Mouse (Mus musculus) activated CD4-positive, CD25-positive, alpha-beta regulatory T cell, adult 4 months (primary cell): ENCODE results near the gene Dus1l. TPM values are rescaled to one million over a fixed set of nuclear protein-coding genes. Genes with fewer than 3 reads are reported as not detected.
"Not testable (repeated sequence)": the region's sequence is repeated elsewhere in the genome, so short reads cannot be mapped to it uniquely, and the experiment has no call there.

Source experiments
- ATAC-seq: one replicate; pipeline ENCODE4 v1.8.0; 2017
- polyA plus RNA-seq, 2 experiments: library from polyadenylated mRNA; unstranded; fragments of 100-300 nt; shearing (Covaris generic); gene quantifications; one replicate each; pipeline ENCODE4 v1.2.1; 2017

Gene Dus1l
- polyA plus RNA-seq = 10 to 100 TPM; 30.9 to 31.9 TPM

- peak; percentile 85 for ATAC-seq
Measured at GRCm38 (mm10) chr11:120795756-120796613, at the start of gene Dus1l. TSS of gene Dus1l (minus strand) at chr11:120796403.

- no peak for ATAC-seq
Measured at GRCm38 (mm10) chr11:120844329-120844728, 48.1 kb upstream of the Dus1l start.

GRCm38 (mm10) chr11:120833555-120834280 lies 37.5 kb upstream of the Dus1l start:
- no peak for ATAC-seq

- ATAC-seq = not testable (repeated sequence)
Measured at GRCm38 (mm10) chr11:120832962-120833361, 36.8 kb upstream of the Dus1l start.

DNA sequence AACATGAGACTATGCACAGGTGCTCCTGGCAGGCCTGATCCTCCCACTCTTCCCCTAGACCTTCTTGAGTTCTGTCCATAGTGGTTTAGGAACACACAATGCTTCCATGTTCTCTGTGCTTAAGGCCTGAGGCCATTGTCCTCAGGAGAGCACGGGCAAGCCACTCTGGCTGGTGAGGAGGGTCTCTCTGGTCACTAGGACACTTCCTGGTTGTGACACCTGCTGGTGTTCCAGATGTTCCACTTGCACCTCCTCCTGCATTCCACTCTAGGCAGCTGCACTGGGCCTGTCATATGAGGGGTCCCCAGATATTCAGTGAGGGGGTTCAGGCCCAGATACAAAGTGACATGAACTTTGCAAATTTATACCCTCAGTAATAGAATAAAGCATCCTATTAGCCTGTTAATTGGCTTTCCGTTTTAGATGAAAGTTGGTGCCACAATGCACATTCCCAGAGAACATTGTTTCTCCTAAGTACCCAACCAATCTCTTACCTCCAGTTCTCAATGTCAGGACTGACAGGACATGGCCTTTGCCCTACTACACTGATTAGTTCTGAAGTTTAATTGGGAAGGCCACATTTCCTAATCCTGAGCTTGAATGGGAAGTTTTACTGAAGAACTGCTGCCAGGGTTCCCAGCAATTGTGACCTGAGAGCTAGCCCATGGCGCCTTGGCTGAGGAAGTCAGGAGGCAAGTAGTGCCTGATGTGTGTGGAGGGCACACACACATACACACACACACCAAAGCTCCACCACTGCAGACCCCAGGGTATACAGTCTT lies 35.6 kb upstream of the Dus1l start:
- ATAC-seq = no peak

DNA sequence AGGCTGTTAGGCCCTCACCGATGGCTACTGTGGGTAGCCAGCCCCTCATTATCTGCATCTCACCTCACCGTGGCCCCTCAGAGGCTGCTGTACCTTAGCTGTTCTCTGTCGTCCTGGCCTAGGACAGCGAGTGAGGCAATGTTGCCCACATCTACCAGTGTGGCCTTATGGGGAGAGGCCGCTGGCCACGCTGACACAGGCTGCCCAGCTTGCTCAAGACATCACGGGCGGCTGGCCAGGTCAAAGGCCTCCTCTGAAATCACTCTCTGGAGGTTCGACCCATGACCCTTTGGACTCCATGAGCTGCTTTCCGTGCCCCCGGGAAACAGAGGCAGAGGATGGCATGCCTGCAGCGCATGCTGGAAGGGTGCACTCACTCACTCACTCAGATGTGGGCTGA lies 34.5 kb upstream of the Dus1l start:
- no peak for ATAC-seq

DNA sequence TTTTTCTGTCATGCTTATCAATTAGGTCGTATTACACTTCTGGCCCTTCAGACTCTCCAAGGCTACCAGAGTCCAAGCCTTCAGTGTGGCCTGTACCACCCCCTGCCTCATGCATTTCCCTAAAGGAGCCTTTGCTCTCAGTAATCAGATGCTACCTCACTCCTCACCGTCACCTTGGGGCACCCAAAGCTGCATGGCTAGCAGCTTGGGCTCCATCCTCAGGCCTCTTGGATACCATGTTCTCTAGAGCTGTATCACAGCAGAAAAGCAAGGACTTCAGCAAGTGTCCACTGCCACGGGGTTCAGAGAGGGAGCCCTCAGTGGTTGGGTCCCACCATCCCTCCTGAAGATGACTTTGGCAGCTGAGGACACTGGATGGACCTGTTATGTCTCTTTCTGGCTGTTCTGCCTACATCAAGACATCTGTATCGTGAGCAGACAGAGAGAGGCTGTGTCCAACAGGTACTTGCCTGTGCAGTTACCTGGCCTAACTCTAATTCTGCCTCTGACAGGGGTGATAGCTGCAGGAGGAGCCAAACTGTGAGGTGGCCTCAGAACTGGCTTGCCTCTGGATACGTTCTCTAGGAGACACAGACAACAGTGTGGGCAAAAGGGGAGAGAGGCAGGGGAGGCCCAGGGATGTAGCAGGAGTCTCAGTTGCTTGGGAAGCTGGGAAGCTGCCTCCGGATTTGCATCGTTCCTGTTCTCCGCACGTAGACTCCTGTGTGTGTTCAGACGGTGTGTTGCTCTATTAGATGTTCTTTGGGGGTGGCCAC lies 33.7 kb upstream of the Dus1l start:
- no peak for ATAC-seq

GRCm38 (mm10) chr11:120828416-120828815 lies 32.2 kb upstream of the Dus1l start:
- no peak for ATAC-seq

- ATAC-seq = no peak
Measured at GRCm38 (mm10) chr11:120826016-120826953, 30.1 kb upstream of the Dus1l start.

GRCm38 (mm10) chr11:120825289-120825863 lies 29.2 kb upstream of the Dus1l start:
- no peak for ATAC-seq

- ATAC-seq = no peak
Measured at GRCm38 (mm10) chr11:120824787-120825288, 28.6 kb upstream of the Dus1l start.

- ATAC-seq = peak; percentile 76
Measured at GRCm38 (mm10) chr11:120823956-120824786, 28.0 kb upstream of the Dus1l start, which contains the start of gene Fasn. TSS of gene Fasn (minus strand) at chr11:120824547.

DNA sequence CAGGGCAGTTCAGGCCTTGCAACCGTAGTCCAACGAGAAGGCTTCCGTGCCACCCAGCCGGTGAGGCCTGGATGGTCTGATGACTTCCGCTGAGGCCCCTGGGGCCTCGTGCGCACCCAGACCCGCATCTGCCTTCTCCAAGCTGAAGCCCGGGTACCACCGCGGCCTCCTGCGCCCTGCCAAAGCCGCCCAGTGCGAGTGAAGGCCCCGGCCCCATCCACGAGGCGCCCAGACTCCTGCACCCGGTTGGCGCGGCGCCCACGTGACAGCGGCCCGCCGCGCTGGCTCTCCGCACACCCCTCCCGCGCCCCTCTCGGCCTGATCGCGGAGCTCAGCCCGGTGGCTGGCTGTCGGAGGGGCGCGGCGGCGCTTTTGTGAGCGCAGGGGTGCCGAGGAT lies 27.3 kb upstream of the Dus1l start:
- ATAC-seq = peak; percentile 25

DNA sequence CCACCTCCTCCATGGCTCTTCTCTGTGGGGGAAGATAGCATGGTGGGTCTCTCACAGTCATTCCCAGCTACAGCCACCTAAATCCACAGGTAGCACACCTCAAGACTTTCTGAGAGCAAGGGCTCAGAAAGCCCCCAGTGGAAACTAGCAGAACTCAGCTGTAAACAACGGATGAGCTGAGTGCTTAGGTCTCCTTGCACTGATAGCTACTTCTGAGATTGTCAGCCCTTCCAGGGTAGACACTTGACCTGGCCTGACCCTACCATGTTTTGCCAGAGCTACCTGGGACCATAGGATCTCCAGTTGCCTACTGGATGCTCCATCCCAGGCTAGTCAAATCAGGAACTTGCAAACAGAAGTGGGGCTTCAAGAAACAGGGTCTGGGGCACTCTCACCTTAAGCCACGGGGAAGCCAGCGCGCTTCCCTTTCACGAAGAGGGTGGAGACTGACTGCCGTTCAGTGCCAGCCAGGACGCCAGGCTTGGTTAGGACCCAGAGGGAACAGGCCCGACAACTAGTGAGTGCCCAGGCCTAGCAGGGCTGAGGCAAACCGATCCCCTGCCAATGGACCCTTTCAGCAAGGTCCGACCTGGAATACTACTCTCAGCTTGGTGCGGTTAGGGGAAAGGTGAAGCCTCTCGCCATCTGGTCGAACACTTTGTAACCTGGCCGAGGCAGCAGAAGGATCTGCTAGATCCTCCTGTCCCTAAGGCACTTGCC lies 26.8 kb upstream of the Dus1l start:
- ATAC-seq = no peak

- no peak for ATAC-seq
Measured at GRCm38 (mm10) chr11:120822321-120822720, 26.1 kb upstream of the Dus1l start.

- no peak for ATAC-seq
Measured at GRCm38 (mm10) chr11:120821076-120821922, 25.1 kb upstream of the Dus1l start.

DNA sequence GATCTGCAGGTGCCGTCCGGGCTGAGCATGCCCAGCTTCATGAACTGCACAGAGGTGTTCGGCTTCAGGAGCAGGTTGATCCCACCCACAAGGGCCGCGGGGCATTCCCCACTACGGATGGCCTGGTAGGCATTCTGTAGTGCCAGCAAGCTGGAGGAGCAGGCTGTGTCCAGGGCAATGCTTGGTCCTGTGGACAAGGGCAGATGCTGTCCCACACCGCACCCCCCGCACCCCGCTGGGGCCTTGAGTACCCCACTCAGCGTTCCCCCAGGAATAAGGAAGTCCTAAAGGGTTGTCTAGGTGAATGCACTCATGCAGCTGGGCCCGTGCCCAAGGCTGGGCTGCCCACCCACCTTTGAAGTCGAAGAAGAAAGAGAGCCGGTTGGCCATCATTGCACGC lies 24.3 kb upstream of the Dus1l start:
- no peak for ATAC-seq

DNA sequence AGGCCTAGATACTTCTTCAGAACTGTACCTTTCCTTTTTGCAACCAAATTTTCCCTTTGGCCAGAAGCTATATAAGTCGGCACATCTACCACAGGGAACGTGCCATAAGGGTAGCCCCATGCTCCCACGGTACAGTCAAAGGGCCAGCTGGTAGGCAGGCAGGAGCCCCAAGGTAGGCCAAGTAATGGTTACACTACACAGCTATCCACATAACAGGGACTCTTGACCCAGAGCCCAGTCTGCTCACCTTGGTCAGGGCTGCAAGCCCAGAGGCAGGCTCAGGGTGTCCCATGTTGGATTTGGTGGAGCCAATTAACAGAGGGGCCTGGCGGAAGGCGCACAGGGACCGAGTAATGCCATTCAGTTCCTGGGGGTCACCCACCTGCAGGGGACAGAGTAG lies 23.4 kb upstream of the Dus1l start:
- no peak for ATAC-seq
